Mouse (Mus musculus) intestine, embryonic 16.5 days (tissue): ENCODE measurements at regions not wholly inside any gene's neighbourhood (a gene's known extent, or its start where the extent isn't known, plus 50 kb on each side); places are given as distances from the start of the nearest gene placed in this dataset.

Source experiments
- ATAC-seq: fragments of 200-750 bp; cut with Nextera tagmentation; 2 replicates; pipeline ENCODE4 v1.8.0; 2017; ENCODE audit warnings: moderate TSS enrichment, moderate library complexity
- H3K27ac ChIP-seq: fragments of 300-500 bp; sonication (generic); 2 replicates; pipeline ENCODE4 v1.5.1; 2014; ENCODE audit warnings: mild to moderate bottlenecking, low read length
- H3K27me3 ChIP-seq: fragments of 300-500 bp; sonication (generic); replicated peaks from 2 replicates; pipeline ENCODE4 v1.6.1; 2014; ENCODE audit warnings: low read length, control low read depth, mixed read lengths; ENCODE audit not compliant: control insufficient read depth, insufficient read depth
- H3K36me3 ChIP-seq: fragments of 300-500 bp; sonication (generic); 2 replicates; pipeline ENCODE4 v1.6.1; 2014; ENCODE audit warnings: low read length, control low read depth; ENCODE audit not compliant: control insufficient read depth, insufficient read depth
- H3K4me1 ChIP-seq: fragments of 300-500 bp; sonication (generic); 2 replicates; pipeline ENCODE4 v1.6.1; 2014; ENCODE audit warnings: low read length, control low read depth, mixed read lengths; ENCODE audit not compliant: control insufficient read depth, insufficient read depth
- H3K4me2 ChIP-seq: fragments of 300-500 bp; sonication (generic); 2 replicates; pipeline ENCODE4 v1.6.1; 2014; ENCODE audit warnings: low read depth, low read length, control low read depth
- H3K4me3 ChIP-seq: fragments of 300-500 bp; sonication (generic); 2 replicates; pipeline ENCODE4 v1.5.1; 2014; ENCODE audit warnings: mild to moderate bottlenecking, low read length
- H3K9ac ChIP-seq: fragments of 300-500 bp; sonication (generic); 2 replicates; pipeline ENCODE4 v1.6.1; 2014; ENCODE audit warnings: low read depth, low read length
- H3K9me3 ChIP-seq: fragments of 300-500 bp; sonication (generic); 2 replicates; pipeline ENCODE4 v1.6.1; 2016; ENCODE audit warnings: low read length, control low read depth; ENCODE audit not compliant: control insufficient read depth
- WGBS: fragments of 180-500 bp; shearing (Covaris S2); extraction: QIAGEN DNeasy Blood & Tissue Kit; methylation state at CpG from one replicate; pipeline ENCODE4 v1.1.7; 2014; 5-methylcytosine and 5-hydroxymethylcytosine counted together

- Histone ChIP-seq H3K9me3 (no peaks in the 10 kb centered on the region), H3K9ac (no peak overlapping the region), H3K4me2 (no peak overlapping the region), H3K4me1 (peaks cover 18% of the 10 kb centered on the region), H3K36me3 (no peaks in the 10 kb centered on the region), H3K27me3 (no peaks in the 10 kb centered on the region), H3K27ac (no peak overlapping the region), H3K4me3 (no peak overlapping the region)
- ATAC-seq = peak; percentile 64
- WGBS = 88% methylated on average over 2 of the region's 2 CpGs
Measured at GRCm38 (mm10) chr16:44620536-44620935, 61.8 kb upstream of the Boc start.

- no peaks in the 10 kb centered on the region for H3K27me3 ChIP-seq
- H3K9ac ChIP-seq = no peak overlapping the region
- ATAC-seq = no peak
- WGBS = 90% methylated on average over 4 of the region's 4 CpGs
- H3K4me1 ChIP-seq = peaks cover 15% of the 10 kb centered on the region
- H3K9me3 ChIP-seq = no peaks in the 10 kb centered on the region
- no peak overlapping the region for H3K27ac ChIP-seq
- H3K4me2 ChIP-seq = no peak overlapping the region
- H3K4me3 ChIP-seq = no peak overlapping the region
- no peaks in the 10 kb centered on the region for H3K36me3 ChIP-seq
Measured at GRCm38 (mm10) chr16:44619476-44620103, 60.9 kb upstream of the Boc start.

GRCm38 (mm10) chr16:44617041-44617440 is 58.3 kb upstream of the Boc start:
- ATAC-seq = no peak
- H3K4me1 ChIP-seq = peaks cover 15% of the 10 kb centered on the region

GRCm38 (mm10) chr16:44616376-44616775 is 57.7 kb upstream of the Boc start:
- peak overlapping the region; percentile 4 for H3K27ac ChIP-seq
- H3K9ac ChIP-seq = no peak overlapping the region
- no peak overlapping the region for H3K4me2 ChIP-seq
- no peaks in the 10 kb centered on the region for H3K36me3 ChIP-seq
- no peak overlapping the region for H3K4me3 ChIP-seq
- 19% methylated on average over 5 of the region's 5 CpGs for WGBS
- H3K9me3 ChIP-seq = no peaks in the 10 kb centered on the region
- peaks cover 15% of the 10 kb centered on the region for H3K4me1 ChIP-seq
- peak; percentile 90 for ATAC-seq
- H3K27me3 ChIP-seq = no peaks in the 10 kb centered on the region

More at GRCm38 (mm10) chr16:44617041-44617440, 58.3 kb upstream of the Boc start:
- Histone ChIP-seq H3K9me3 (no peaks in the 10 kb centered on the region), H3K4me3 (no peak overlapping the region), H3K27me3 (no peaks in the 10 kb centered on the region), H3K9ac (no peak overlapping the region), H3K27ac (no peak overlapping the region), H3K36me3 (no peaks in the 10 kb centered on the region), H3K4me2 (no peak overlapping the region)
- WGBS = 56% methylated on average over 6 of the region's 6 CpGs

GRCm38 (mm10) chr16:44615878-44616206 is 57.1 kb upstream of the Boc start:
- Histone ChIP-seq H3K9ac (no peak overlapping the region), H3K27ac (peak overlapping the region; percentile 4), H3K27me3 (no peaks in the 10 kb centered on the region), H3K4me2 (no peak overlapping the region), H3K4me3 (no peak overlapping the region), H3K4me1 (peaks cover 15% of the 10 kb centered on the region), H3K36me3 (no peaks in the 10 kb centered on the region), H3K9me3 (no peaks in the 10 kb centered on the region)
- peak; percentile 36 for ATAC-seq
- 27% methylated on average over 3 of the region's 3 CpGs for WGBS

GRCm38 (mm10) chr16:44615172-44615877 is 56.6 kb upstream of the Boc start:
- Histone ChIP-seq H3K9ac (no peak overlapping the region), H3K36me3 (no peaks in the 10 kb centered on the region), H3K9me3 (no peaks in the 10 kb centered on the region), H3K27me3 (no peaks in the 10 kb centered on the region), H3K4me1 (peaks cover 15% of the 10 kb centered on the region), H3K27ac (no peak overlapping the region; the same call in 1 of the 2 replicates), H3K4me2 (no peak overlapping the region), H3K4me3 (no peak overlapping the region)
- ATAC-seq = 0 out of 2 replicates have a peak, but pooled peaks have one; percentile 38
- 52% methylated on average over 9 of the region's 9 CpGs for WGBS

- no peaks in the 10 kb centered on the region for H3K36me3 ChIP-seq
- no peak overlapping the region for H3K9ac ChIP-seq
- peaks cover 15% of the 10 kb centered on the region for H3K4me1 ChIP-seq
- 95% methylated on average over 5 of the region's 5 CpGs for WGBS
- H3K27me3 ChIP-seq = no peaks in the 10 kb centered on the region
- H3K27ac ChIP-seq = no peak overlapping the region
- ATAC-seq = no peak
- no peak overlapping the region for H3K4me3 ChIP-seq
- H3K4me2 ChIP-seq = no peak overlapping the region
- no peaks in the 10 kb centered on the region for H3K9me3 ChIP-seq
Measured at GRCm38 (mm10) chr16:44614235-44614634, 55.5 kb upstream of the Boc start.

- 75% methylated on average over 5 of the region's 5 CpGs for WGBS
- H3K4me1 ChIP-seq = peaks cover 15% of the 10 kb centered on the region
- no peak overlapping the region for H3K9ac ChIP-seq
- no peak for ATAC-seq
- no peaks in the 10 kb centered on the region for H3K9me3 ChIP-seq
- H3K27ac ChIP-seq = no peak overlapping the region
- no peaks in the 10 kb centered on the region for H3K36me3 ChIP-seq
- no peaks in the 10 kb centered on the region for H3K27me3 ChIP-seq
- no peak overlapping the region for H3K4me2 ChIP-seq
- H3K4me3 ChIP-seq = no peak overlapping the region
Measured at GRCm38 (mm10) chr16:44612676-44613075, 54.0 kb upstream of the Boc start.

- no peak for ATAC-seq
- Histone ChIP-seq H3K4me3 (no peak overlapping the region), H3K4me1 (peaks cover 10% of the 10 kb centered on the region), H3K9ac (no peak overlapping the region), H3K27me3 (no peaks in the 10 kb centered on the region), H3K36me3 (no peaks in the 10 kb centered on the region), H3K9me3 (no peaks in the 10 kb centered on the region), H3K4me2 (no peak overlapping the region), H3K27ac (no peak overlapping the region)
- 77% methylated on average over 6 of the region's 6 CpGs for WGBS
Measured at GRCm38 (mm10) chr16:44611525-44611924, 52.8 kb upstream of the Boc start.
